Comparison of ENCODE assay signal across 8 mouse cellular contexts in the genomic region with DNA sequence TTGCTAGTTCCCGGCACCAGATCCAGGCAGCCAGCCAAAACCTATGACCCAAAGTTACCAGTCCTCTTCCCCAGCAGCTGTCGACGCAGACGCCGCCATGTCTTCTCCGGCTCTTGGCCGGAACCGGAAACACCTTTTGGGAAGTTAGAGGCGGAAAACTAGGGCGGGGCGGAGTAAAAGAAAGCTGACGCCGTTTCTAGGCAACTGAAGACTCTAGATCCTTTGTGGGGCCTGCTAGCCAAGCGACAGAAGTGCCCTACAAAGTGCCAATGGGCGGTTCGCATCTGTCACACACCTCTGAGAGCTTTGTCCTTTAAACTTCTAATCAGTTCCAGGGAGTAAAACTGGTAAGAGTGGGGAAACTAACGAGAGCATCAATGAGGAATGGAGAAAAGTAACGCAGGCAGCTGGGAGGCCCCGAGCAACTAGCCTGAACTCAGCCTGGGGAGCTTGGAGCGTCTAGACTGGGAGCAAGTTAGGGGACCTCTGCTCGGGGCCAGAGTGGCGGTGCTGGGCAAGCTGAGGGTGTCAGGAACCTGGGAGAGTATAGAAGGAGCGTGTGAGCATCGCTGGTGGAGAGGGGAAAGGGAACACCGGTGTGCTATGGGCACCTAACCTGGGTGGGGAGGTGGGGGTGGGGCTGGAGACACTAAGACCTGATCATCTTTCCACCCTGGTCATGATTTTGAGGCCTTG. TPM values are rescaled to one million over a fixed set of nuclear protein-coding genes. Genes with fewer than 3 reads are reported as not detected.
A peak's percentile ranks its signal among the peaks of the same experiment; 100 is the strongest.
DNase-seq lines count a peak whose midpoint lies in the region; ATAC-seq and TF ChIP-seq lines count a peak whose summit lies in the region.

Rnf25 (minus strand) TSS at position 131 of the 696 bp plus-strand sequence.
Stk36 (plus strand) TSS at position 179 of the 696 bp plus-strand sequence.

- H3K79me3 ChIP-seq in C2C12 (ENCODE audit: low read depth): peaks cover 13% of the 10 kb centered on the region

- no peaks in the 10 kb centered on the region for H3K9me3 ChIP-seq in erythroblast, embryonic 14.5 days (ENCODE audit: control insufficient read depth, low read length)
- H3K9me3 ChIP-seq in heart, embryonic 12.5 days (replicated peaks): no peaks in the 10 kb centered on the region
- H3K9me3 ChIP-seq in kidney, postnatal 0 days (replicated peaks; ENCODE audit: low read length): no peaks in the 10 kb centered on the region
- H3K9me3 ChIP-seq in liver, embryonic 11.5 days (ENCODE audit: control insufficient read depth, low read length): no peaks in the 10 kb centered on the region
- H3K9me3 ChIP-seq in stomach, embryonic 14.5 days (ENCODE audit: control insufficient read depth, low read depth, low read length): no peaks in the 10 kb centered on the region

- H3K9ac ChIP-seq in heart, embryonic 12.5 days: peak within 1 kb of the TSS; percentile 91
- peak within 1 kb of the TSS; percentile 78 for H3K9ac ChIP-seq in kidney, postnatal 0 days (ENCODE audit: low read depth, low read length)
- H3K9ac ChIP-seq in liver, embryonic 11.5 days (ENCODE audit: low read depth, low read length): peak within 1 kb of the TSS; percentile 75
- peak within 1 kb of the TSS; percentile 73 for H3K9ac ChIP-seq in stomach, embryonic 14.5 days (replicated peaks; ENCODE audit: low read depth, low read length)

- peak within 1 kb of the TSS; percentile 83 for H3K4me3 ChIP-seq in C2C12 (ENCODE audit: insufficient read depth, poor library complexity, severe bottlenecking)
- H3K4me3 ChIP-seq in erythroblast, embryonic 14.5 days (replicated peaks): peak within 1 kb of the TSS; percentile 87
- H3K4me3 ChIP-seq in heart, embryonic 12.5 days: peak within 1 kb of the TSS; percentile 95
- peak within 1 kb of the TSS; percentile 78 for H3K4me3 ChIP-seq in kidney, postnatal 0 days (replicated peaks; ENCODE audit: low read depth, low read length)
- H3K4me3 ChIP-seq in liver, embryonic 11.5 days (ENCODE audit: low read depth, low read length): peak within 1 kb of the TSS; percentile 78
- H3K4me3 ChIP-seq in stomach, embryonic 14.5 days (ENCODE audit: low read depth, low read length): peak within 1 kb of the TSS; percentile 86

- peak; percentile 83 for ATAC-seq in heart, embryonic 12.5 days (ENCODE audit: insufficient number of reproducible peaks, low FRiP score)
- peak; percentile 78 for ATAC-seq in kidney, postnatal 0 days (replicated peaks; ENCODE audit: low FRiP score, low read depth)
- peak; percentile 84 for ATAC-seq in liver, embryonic 11.5 days (replicated peaks; ENCODE audit: low FRiP score)
- ATAC-seq in stomach, embryonic 14.5 days (ENCODE audit: insufficient number of reproducible peaks, insufficient read depth, low FRiP score, low read depth): peak; percentile 87

- peak; percentile 84; the same call in 1 of the 2 replicates for TF ChIP-seq POLR2A in brain, embryonic 14.5 days (IDR thresholded peaks at IDR 0.05; ENCODE audit: borderline replicate concordance, extremely low read depth, insufficient read depth, insufficient read length, poor library complexity, severe bottlenecking)

- no peak for TF ChIP-seq CTCF in C2C12 (IDR thresholded peaks at IDR 0.05; ENCODE audit: control insufficient read depth, insufficient read depth, insufficient read length)
- no peak for TF ChIP-seq CTCF in brain, embryonic 14.5 days (IDR thresholded peaks at IDR 0.05; ENCODE audit: borderline replicate concordance, extremely low read depth, insufficient read depth, insufficient read length)
- TF ChIP-seq CTCF in kidney, postnatal 0 days (IDR thresholded peaks at IDR 0.05; ENCODE audit: low read depth): no peak

- WGBS in heart, embryonic 12.5 days: 10% methylated on average over 25 of the region's 25 CpGs
- WGBS in kidney, postnatal 0 days: 7% methylated on average over 25 of the region's 25 CpGs
- 12% methylated on average over 25 of the region's 25 CpGs for WGBS in liver, embryonic 11.5 days
- 7% methylated on average over 25 of the region's 25 CpGs for WGBS in stomach, embryonic 14.5 days

- peak; percentile 97 for DNase-seq in brain, embryonic 14.5 days (ENCODE audit: low read depth)
- peak; percentile 97 for DNase-seq in kidney, postnatal 0 days (ENCODE audit: low spot score)
- DNase-seq in liver, embryonic 11.5 days (ENCODE audit: low spot score): peak; percentile 78
- DNase-seq in naive thymus-derived CD4-positive, alpha-beta T cell, adult 2 months (ENCODE audit: low read depth): peak; percentile 85

- peak within 1 kb of the TSS; percentile 84 for H3K4me2 ChIP-seq in heart, embryonic 12.5 days
- H3K4me2 ChIP-seq in kidney, postnatal 0 days (ENCODE audit: low read length): peak within 1 kb of the TSS; percentile 76
- peak within 1 kb of the TSS; percentile 81 for H3K4me2 ChIP-seq in liver, embryonic 11.5 days
- peak within 1 kb of the TSS; percentile 61 for H3K4me2 ChIP-seq in stomach, embryonic 14.5 days (replicated peaks; ENCODE audit: low read depth, low read length)

- peak within 1 kb of the TSS; percentile 81 for H3ac ChIP-seq in C2C12 (ENCODE audit: control insufficient read depth, insufficient read length, low read depth)

- H3K79me2 ChIP-seq in C2C12 (ENCODE audit: control insufficient read depth, insufficient read depth): peaks cover 21% of the 10 kb centered on the region

- peak within 1 kb of the TSS; percentile 21; the same call in 1 of the 2 replicates for H3K27ac ChIP-seq in heart, embryonic 12.5 days (ENCODE audit: poor library complexity, severe bottlenecking)
- peak within 1 kb of the TSS; percentile 43 for H3K27ac ChIP-seq in kidney, postnatal 0 days
- H3K27ac ChIP-seq in liver, embryonic 11.5 days (ENCODE audit: low read depth, low read length): no peak within 1 kb of the TSS
- peak within 1 kb of the TSS; percentile 24; the same call in 1 of the 2 replicates for H3K27ac ChIP-seq in stomach, embryonic 14.5 days (ENCODE audit: low read length)

- H3K27me3 ChIP-seq in C2C12 (ENCODE audit: control insufficient read depth, insufficient read depth, insufficient read length): no peaks in the 10 kb centered on the region
- no peaks in the 10 kb centered on the region for H3K27me3 ChIP-seq in erythroblast, embryonic 14.5 days (ENCODE audit: control insufficient read depth)
- H3K27me3 ChIP-seq in heart, embryonic 12.5 days (replicated peaks): no peaks in the 10 kb centered on the region
- no peaks in the 10 kb centered on the region for H3K27me3 ChIP-seq in kidney, postnatal 0 days (ENCODE audit: insufficient read depth, low read length)
- no peaks in the 10 kb centered on the region for H3K27me3 ChIP-seq in liver, embryonic 11.5 days (replicated peaks; ENCODE audit: control insufficient read depth, insufficient read depth, low read length)
- H3K27me3 ChIP-seq in stomach, embryonic 14.5 days (ENCODE audit: control insufficient read depth, insufficient read depth, low read length): no peaks in the 10 kb centered on the region

- H3K4me1 ChIP-seq in erythroblast, embryonic 14.5 days (ENCODE audit: control insufficient read depth): peaks cover 23% of the 10 kb centered on the region
- peaks cover 11% of the 10 kb centered on the region for H3K4me1 ChIP-seq in heart, embryonic 12.5 days (replicated peaks)
- H3K4me1 ChIP-seq in kidney, postnatal 0 days (replicated peaks; ENCODE audit: insufficient read depth, low read length): peaks cover 9% of the 10 kb centered on the region; the same call in 1 of the 2 replicates
- peaks cover 2% of the 10 kb centered on the region; the same call in 1 of the 2 replicates for H3K4me1 ChIP-seq in liver, embryonic 11.5 days (replicated peaks; ENCODE audit: control insufficient read depth, insufficient read depth, low read length)
- H3K4me1 ChIP-seq in stomach, embryonic 14.5 days (ENCODE audit: control insufficient read depth, insufficient read depth, low read length): no peaks in the 10 kb centered on the region

- peaks cover 22% of the 10 kb centered on the region for H3K36me3 ChIP-seq in C2C12 (ENCODE audit: control insufficient read depth, insufficient read depth)
- peaks cover 24% of the 10 kb centered on the region for H3K36me3 ChIP-seq in erythroblast, embryonic 14.5 days (ENCODE audit: control insufficient read depth)
- peaks cover 23% of the 10 kb centered on the region for H3K36me3 ChIP-seq in heart, embryonic 12.5 days
- peaks cover 14% of the 10 kb centered on the region for H3K36me3 ChIP-seq in kidney, postnatal 0 days (ENCODE audit: insufficient read depth, low read length)
- H3K36me3 ChIP-seq in liver, embryonic 11.5 days (ENCODE audit: control insufficient read depth, insufficient read depth, low read length): peaks cover 8% of the 10 kb centered on the region; the same call in 1 of the 2 replicates
- H3K36me3 ChIP-seq in stomach, embryonic 14.5 days (ENCODE audit: control insufficient read depth, insufficient read depth, low read length): peaks cover 17% of the 10 kb centered on the region; the same call in 1 of the 2 replicates

TF ChIP-seq in C2C12, 6 proteins besides CTCF, POLR2A, EP300 and RAD21:
- no peak for TF ChIP-seq CEBPB (IDR thresholded peaks at IDR 0.05; ENCODE audit: low read depth)

RNA-seq across cellular contexts. Expression of gene Rnf25, which starts in this region (rescaled TPM):
- polyA plus RNA-seq in C2C12 (2012; fragmentation: generic; extraction: Trizol): 28.3 TPM
- 115 and 142 TPM in 2 replicates for polyA plus RNA-seq in brain, embryonic 14.5 days (2012; rRNA removed)
- 1.2 and 1.4 TPM in 2 replicates for polyA plus RNA-seq in erythroblast, embryonic 14.5 days (2012)
- 22.9 and 23.9 TPM in 2 replicates for polyA plus RNA-seq in heart, embryonic 12.5 days (2016; fragmentation: Nextera tagmentation; extraction: Ambion mirVana)
- 30.4 and 30.5 TPM in 2 replicates for polyA plus RNA-seq in kidney, postnatal 0 days (2015; fragmentation: Nextera tagmentation; extraction: Ambion mirVana)
- polyA plus RNA-seq in liver, embryonic 11.5 days (2014; fragmentation: Nextera tagmentation; extraction: Ambion mirVana): 6.0 and 8.1 TPM in 2 replicates
- polyA plus RNA-seq in stomach, embryonic 14.5 days (2014; fragmentation: Nextera tagmentation; extraction: Ambion mirVana): 7.0 and 9.1 TPM in 2 replicates

RNA-seq across cellular contexts. Expression of gene Stk36, which starts in this region (rescaled TPM):
- polyA plus RNA-seq in C2C12 (2012; fragmentation: generic; extraction: Trizol): 2.7 TPM
- polyA plus RNA-seq in brain, embryonic 14.5 days (2012; rRNA removed): 29.7 and 31.2 TPM in 2 replicates
- not detected in 2 replicates for polyA plus RNA-seq in erythroblast, embryonic 14.5 days (2012)
- polyA plus RNA-seq in heart, embryonic 12.5 days (2016; fragmentation: Nextera tagmentation; extraction: Ambion mirVana): 4.4 and 4.9 TPM in 2 replicates
- 4.8 and 5.0 TPM in 2 replicates for polyA plus RNA-seq in kidney, postnatal 0 days (2015; fragmentation: Nextera tagmentation; extraction: Ambion mirVana)
- 3.0 and 3.2 TPM in 2 replicates for polyA plus RNA-seq in liver, embryonic 11.5 days (2014; fragmentation: Nextera tagmentation; extraction: Ambion mirVana)
- 8.4 and 8.9 TPM in 2 replicates for polyA plus RNA-seq in stomach, embryonic 14.5 days (2014; fragmentation: Nextera tagmentation; extraction: Ambion mirVana)
